Mouse (Mus musculus) urinary bladder, postnatal 10 days (tissue): ENCODE data around the gene Prcd.
"Not testable (repeated sequence)": the region's sequence is repeated elsewhere in the genome, so short reads cannot be mapped to it uniquely, and the experiment has no call there.

ENCODE experiments used
- DNase-seq: peaks from one replicate; pipeline ENCODE4 v3.0.0; 2022; ENCODE audit warnings: low spot score

The Prcd gene

GRCm38 (mm10) chr11:116653234-116653633 lies at the start of gene Prcd:
TSS of gene Prcd (plus strand) at chr11:116653534.
- no peak for DNase-seq

DNA sequence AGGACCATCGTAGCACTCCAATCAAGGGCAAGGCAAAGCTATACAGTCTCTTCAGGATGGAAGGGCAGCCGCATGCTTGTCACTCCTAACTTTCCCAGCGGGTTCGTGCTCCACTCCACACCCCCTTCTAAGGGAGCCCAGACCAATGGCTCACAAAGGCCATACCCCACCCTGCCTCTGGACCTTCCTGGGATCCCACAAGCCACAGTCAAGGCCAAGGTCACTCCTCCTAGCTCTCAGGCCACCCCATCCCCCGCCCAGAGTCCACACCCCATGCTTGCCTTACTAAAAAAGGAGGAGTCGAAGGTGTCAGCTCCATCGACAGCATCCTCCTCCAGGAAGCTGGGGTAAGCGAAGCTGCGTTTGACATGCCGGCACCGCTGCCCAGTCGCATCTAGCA lies 49.2 kb upstream of the Prcd start:
- DNase-seq, result no peak

DNA sequence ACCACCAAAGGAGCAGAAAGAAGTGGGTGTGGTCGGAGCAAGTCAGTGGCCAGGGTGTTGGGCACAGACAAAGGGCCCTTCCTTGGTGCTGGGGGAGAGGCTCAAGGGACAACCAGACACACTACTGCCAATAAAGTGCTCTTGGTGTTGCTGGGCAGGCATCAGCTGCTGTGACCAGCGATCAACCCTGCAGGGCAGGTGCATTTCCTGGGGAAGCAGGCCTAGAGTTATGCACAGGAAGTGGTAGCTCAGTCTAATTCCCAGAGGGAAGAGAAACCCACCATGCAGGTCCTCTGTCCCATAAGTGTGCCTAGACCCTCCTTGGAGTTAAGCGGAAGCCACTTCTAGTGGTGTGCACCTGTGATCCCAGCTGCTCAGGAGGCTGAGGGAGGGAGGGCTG lies 45.6 kb upstream of the Prcd start:
- DNase-seq, result no peak

DNA sequence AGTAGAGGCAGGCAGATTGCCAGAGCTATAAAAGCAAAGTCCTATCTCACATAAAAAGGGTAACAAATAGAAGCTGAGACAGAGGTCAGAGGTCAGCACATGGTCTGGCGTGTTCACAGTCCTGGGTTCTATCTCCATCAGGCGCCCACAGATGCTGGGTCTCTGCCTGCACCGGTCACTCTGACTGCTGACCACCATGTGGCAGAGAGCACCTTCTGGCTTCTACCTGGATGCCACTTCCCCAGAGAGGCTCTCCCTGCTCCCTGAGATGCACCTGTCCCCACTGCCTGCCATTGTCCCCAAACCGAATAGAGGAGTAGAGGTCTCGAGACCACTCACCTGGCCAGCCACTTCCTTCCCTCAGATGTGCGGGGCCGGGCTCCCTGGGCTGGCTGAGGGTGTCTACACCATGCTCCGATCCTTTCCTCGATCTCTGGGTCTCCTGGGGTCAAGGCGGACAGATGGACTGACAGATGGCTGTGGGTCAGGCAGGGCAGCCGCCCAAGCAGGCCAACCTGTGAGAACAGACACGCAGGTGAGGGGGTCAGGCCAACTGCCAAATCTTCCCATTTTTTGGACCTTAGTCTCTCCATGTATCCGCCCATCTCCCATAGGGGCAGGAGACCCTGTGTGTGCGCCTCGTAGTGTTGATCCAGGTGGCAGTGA lies 43.2 kb upstream of the Prcd start:
- no peak for DNase-seq

GRCm38 (mm10) chr11:116611168-116611567 lies 42.2 kb upstream of the Prcd start:
- DNase-seq, result not testable (repeated sequence)

- DNase-seq, result no peak
Measured at GRCm38 (mm10) chr11:116611883-116612282, 41.5 kb upstream of the Prcd start.

GRCm38 (mm10) chr11:116612554-116612953 lies 40.8 kb upstream of the Prcd start:
- DNase-seq, result no peak

DNA sequence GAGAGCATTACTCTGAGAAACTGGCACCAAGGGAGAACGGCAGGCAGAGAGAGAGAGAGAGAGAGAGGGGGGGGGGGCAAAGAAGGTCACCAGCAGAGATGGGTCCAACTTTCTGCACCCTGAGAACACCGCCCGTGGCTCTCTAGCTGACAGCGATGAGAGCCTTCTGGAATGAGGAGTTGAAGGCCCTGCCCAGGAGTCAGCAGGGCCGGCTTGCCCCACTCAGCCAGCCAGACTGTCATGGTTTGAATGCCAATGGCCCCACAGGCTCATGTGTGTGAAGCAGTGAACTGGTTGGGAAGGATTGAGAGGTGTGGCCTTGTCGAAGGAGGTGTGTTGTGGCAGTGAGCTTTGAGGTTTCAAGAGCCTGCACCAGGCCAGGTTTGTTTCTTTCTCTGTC lies 40.1 kb upstream of the Prcd start:
- no peak for DNase-seq

DNA sequence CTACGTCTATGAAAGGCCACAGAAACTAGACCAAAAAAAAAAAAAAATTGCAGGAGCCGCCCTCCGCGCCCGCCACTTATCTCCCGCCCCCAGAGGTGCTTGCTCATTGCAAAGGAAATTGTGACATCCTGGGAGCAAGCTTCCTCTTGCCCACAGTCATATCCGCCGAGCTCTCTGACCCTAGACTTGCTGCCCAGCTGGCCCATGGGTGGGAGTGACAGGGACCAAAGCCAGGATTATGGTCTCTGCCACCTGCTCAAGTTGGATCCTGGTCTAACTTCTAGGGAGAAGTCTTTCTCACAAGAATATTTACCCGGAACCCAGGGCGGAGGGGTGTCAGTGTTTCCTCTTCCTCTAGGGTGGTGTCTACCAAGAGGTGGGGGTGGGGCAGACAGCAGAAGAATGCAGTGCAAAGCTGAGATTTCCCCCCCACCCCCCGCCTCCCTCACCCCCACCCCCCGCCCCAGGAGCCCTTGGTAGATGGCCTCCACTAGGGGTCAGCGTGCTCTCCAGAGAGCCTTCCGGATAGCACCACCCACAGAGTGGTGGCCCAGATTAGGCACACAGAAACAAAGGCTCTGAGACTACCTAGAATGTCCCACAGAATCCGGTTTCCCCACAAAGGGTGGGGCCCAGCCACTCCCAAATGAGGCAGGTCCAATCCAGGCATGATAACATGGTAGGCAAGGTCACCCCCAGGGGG lies 37.4 kb upstream of the Prcd start:
- no peak for DNase-seq

DNA sequence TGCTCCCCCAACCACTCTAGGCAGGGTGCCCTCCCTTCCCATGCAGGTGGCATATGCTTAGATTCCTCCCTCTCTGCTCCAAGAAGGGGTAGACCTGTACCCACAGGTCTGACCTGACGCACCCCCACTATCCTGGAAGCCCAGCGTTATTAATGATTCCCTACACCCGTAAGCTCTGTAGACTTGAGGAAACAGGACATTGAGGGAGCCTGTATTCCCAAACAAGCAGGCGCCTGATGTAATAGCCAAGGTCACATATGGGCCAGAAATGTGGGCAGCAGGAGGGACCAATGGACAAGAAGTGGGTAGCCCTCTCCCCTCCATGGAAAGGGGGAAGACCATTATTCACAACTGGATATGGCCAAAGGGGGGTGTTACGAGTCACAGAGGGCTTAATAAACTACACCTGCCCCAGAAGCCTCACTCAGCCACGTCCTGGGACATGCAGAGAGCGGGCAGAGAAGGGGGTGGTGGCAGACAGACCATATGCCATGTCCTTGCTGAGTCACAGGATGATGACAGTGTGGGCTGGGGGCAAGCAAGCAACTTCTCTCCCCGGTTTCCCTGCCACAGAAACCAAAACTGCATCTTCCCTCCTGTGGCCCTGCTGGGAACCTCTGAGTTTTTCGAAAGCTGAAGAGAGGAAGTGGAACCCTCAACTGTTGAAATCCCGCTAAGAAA lies 36.8 kb upstream of the Prcd start:
- no peak for DNase-seq

DNA sequence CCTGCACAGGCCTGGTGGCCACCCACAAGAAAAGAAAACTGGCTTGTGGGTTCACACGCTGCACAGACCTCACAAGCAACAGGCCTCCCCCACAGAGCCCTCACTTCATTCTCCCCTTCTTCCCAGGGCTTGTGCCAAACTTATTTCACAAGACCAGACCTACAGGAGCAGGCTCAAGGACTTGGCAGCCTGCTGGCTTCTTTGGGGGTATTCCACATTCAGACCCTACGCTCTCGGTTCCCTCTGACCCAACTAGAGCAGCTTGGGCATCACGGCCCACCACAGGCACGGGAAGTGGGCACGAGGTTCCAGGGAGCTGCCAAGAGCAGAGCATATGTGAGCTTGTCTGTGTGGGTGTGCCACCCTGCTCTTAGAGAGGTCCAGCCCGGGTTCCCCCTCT lies 35.7 kb upstream of the Prcd start:
- no peak for DNase-seq

DNA sequence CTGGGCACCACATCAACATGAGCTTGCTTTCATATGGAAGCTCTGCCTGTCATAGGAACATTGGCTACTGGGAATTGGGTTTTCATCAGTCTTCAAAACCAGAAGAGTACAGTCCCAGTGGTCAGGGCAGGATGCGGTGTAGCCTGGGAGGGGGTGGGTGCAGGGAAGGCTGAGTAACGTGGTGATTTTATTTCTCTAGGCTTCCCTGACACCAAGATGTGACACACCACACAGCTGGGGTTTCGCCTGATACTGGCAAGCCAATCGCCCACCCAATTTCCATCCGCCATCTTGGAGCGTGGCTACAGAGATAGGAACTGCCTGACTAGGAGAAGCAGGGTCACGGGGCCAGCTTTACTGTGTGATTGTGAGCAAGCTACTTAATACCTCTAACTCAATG lies 34.7 kb upstream of the Prcd start:
- no peak for DNase-seq

- DNase-seq, result no peak
Measured at GRCm38 (mm10) chr11:116619156-116619555, 34.2 kb upstream of the Prcd start.

GRCm38 (mm10) chr11:116619561-116619960 lies 33.8 kb upstream of the Prcd start:
- no peak for DNase-seq

DNA sequence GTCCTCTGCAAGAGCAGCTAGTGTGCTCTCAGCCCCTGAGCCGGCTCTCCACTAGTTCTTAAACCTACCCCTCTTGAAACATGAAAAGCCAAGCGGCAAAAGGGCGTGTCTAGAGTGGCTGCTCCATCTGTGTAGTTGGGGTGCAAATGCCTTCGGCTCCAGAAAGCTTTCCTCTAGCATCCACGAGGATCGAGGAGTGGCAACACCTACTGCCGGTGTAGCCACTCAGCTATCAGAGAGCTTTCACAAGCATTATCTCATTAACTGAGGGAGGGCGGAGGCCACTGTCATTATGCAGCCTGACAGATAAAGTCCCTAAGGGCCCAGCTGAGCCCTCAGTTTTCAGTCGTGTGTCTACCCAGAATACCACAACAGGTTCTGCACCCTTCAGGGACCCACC lies 33.3 kb upstream of the Prcd start:
- DNase-seq, result no peak

DNA sequence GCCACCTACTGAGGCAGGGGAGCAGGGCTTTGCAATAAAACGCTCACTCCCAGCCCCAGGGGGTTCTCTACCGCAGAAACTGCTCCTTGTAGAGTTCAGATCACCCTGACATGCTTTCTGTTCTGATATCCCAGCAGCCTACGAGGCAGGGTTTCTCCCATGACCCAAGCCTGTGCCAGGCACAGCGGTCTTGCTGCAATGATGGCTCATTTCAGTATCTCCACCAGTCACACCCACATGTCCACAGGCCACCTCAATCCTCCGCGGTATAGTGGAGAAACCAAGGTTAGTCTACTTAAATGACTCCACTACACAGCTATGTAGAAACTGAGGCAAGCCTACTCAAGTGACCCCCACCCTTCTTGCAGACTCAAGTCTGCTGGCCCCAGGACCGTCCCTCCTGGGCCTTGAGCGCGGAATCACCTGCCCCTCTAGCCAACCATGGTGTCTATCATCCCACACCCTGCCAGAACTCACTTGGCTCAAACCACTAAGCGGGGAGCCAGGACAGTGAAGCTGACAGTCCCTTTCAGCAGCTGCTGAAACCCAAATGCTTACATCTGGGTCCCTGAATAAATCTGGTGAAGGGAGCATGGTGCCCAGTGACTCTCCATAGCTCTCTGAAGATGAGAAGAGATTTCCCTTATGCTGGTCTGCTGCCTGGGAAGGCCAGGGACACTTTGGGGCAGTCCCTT lies 32.6 kb upstream of the Prcd start:
- no peak for DNase-seq

GRCm38 (mm10) chr11:116621258-116621704 lies 32.1 kb upstream of the Prcd start:
- no peak for DNase-seq

DNA sequence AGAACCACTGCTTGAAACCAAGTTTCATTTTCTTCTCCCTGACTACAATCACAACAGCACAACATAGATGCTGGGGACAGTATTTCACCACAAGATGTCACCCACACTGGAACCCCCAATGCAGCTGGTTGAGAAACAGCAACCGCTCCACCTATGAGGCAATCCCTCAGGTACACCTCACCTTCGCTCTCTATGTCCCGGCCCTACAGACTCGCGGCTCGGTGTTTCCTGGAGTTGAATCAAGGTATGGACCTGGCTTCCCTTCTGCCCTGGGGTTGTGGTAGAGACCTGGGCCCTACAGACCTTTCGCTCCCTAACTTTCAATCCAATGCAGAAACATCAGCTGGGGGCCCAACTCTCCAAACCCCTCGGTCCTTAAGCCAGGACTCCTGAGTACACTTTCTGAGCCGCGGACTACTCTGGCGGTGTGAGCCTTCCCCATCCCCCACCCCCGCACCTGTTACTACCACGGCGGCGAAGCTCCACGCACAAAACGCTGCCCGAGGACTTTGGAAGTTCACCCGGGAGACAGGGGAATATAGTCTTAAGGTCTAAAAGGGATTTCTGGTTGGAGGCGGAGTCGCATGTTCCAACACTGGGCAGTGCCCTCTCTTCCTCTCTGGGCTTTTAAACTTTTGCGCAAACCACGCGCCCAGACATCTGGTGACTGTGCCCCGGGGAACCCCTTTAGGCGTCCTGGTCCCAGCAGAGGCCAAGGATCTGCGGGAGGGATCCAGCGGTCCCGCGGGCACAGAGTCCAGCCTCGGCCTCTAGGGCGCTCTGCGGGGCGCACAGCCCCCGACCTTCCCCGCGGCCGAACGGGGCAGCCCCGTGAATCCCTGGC lies 29.8 kb upstream of the Prcd start:
- DNase-seq, result no peak

- DNase-seq, result no peak
Measured at GRCm38 (mm10) chr11:116624131-116624832, 29.1 kb upstream of the Prcd start.

DNA sequence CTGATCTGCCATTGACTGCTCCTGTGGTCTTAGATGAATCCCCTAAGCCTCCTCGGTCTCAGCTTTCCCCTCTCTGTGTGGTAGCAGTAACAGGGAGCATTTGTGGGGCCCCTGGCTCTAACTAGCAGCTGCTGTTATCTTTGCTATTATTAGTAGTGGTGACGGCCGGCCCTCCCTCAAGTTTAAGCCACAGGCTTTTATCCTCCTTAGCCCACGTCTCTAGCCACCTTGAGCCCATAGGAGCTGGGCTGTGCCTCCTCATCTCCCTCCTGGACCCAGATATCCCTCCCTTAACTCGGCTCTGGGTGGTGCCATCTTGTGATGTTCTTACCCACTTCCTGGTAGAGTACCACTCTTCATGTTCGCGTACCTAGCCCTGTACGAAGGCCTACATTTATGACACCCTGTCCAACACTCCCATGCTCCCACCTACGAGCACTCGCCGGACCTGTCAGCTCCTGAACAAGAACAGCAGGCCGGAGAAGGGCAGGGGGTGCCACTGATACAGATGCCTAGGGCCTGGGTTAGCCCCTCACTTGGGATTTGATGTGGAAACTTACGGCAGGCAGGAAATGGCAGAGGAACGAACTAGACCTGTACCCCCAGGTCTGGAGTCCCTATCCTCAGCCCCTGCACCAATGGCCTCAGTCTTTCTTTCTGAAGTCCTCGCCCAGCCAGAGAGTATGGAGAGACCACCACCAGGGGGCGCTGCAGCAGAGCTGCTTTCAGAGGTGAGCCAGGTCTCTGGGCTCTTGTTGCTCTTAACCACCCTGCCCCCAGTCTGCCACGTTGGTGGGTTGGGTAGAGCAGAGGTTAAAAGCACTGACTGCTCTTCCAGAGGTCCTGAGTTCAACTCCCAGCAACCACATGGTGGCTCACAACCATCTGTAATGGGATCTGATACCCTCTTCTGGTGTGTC lies 28.0 kb upstream of the Prcd start:
- no peak for DNase-seq
